Mouse (Mus musculus) cerebral cortex, adult 2 months (tissue): Measurements from ENCODE around the gene Dcdc2b.

ENCODE experiments used
- WGBS: fragments of 180-500 bp; shearing (Covaris S2); methylation state at CpG from one replicate; pipeline ENCODE4 v1.1.7; 2018; 5-methylcytosine and 5-hydroxymethylcytosine counted together

Dcdc2b gene

DNA sequence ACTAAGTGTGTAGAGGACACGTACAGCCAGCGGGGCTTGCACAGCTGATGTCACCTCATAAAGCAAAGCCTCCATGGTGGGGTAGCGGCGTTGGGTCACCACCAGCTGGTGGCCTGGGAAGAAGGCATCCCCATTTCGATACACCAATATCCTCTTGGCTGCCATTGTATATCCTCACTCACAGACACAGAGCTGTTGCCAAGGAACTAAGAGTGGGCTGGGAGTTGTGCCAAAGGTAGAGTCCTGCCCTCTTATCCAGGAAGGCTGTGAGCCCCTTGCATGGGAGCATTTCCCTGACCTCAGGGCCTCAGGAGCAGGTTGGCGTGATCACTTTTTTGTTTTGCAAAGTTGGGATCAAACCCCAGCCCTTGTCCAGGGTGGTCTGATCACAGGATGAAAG lies at the start of gene Dcdc2b:
Dcdc2b (minus strand) TSS at position 165 of the 400 bp plus-strand sequence.
- 67% methylated on average over 6 of the region's 6 CpGs for WGBS

DNA sequence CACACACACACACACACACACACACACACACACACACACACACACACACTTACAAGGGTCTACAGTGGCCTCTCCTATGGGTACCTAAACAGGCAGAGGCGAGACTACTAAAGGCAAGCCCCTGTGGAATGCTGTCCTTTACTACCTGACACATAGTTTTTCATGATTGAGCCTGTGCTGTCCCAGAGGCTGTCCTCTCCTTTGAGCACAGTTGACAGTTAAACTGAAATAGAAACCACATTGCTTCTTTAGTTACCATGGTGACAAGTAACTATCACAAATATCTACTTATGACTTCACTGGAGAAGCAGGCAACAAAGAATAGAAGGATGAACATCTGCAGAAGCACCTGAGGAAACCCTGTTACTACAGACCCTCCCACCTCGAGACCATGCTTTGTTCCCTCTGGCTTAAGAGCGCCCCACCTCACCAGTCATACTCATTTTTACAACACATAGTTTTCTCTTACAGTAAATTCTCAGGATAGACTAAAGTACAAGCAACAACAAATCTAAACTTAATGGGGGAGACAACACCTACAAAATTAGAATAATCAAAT lies 48.3 kb upstream of the Dcdc2b start:
- 78% methylated on average over 3 of the region's 3 CpGs for WGBS

DNA sequence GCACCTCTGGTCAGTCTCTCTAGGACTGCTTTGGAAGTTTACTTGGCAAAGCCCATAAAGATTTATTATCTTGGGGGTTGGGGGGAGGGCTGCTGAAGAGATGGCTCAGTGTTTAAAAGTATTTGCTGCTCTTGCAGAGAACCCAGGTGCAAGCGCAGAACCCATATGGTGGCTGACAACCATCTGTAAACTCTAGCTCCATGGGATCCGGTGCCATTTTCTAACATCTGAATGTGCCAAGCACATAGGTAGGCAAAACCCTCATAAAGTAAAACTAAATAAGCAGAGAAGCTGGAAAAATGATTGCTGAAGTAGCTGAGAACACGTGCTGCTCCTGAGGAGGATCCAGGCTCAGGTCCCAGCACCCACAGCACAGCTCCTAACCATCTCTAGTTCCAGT lies 47.5 kb upstream of the Dcdc2b start:
- 55% methylated on average over 3 of the region's 3 CpGs for WGBS

DNA sequence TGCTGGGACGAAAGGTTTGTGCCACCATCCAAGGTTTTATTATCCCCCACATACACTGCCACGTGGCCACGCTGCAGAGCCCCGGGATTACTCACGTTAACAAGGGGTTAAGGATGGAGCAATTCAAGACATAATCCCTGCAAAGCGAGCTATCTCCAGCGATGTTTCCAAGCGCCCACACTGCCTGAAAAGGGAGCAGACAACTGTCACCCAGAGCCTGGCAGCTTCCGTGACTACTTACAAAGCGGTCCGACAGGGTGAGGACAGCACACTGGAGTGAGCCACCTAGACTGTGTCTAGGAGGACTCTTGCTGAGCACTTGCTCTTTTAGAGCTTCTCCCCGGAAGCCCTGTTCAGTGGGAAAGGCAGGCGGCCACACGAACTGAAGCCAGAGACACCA lies 40.7 kb upstream of the Dcdc2b start:
- 70% methylated on average over 14 of the region's 14 CpGs for WGBS

DNA sequence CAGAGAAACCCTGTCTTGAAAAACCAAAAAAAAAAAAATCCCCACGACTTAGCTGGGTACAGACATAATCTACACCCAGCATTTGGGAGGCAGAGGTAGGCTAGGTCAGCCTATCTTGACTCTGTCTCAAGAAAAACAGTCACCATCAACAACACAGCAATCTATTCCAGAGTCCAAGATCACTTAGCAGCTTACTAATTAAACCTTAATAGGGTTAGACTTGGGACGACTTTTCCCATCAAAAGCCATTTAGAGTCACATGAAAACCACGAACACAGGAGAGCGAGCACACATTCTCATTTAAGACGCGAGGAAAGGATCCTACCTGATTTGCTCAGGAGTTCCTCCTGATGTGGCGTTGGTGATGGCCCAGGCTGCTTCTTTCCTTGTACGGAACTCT lies 36.3 kb upstream of the Dcdc2b start:
- WGBS: 94% methylated on average over 8 of the region's 8 CpGs

DNA sequence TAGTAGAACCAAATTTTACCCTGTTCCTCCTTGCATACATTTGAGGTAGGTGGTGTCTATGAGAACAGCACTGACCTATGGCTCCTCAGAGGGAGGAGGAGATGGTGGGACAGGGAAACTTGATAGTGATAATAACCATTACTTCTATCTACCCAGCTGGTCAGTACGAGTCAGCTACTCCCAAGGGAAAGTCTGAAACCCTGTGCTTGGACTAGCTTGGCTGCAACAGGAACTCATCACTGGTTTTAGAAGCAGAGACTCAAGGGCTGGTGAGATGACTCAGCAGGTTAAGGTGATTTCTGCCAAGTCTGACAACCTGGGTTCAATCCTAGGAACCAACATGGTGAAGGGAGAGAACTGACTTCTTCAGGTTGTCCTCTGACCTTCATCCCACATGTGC lies 34.6 kb upstream of the Dcdc2b start:
- WGBS: 81% methylated on average over 1 of the region's 1 CpGs

DNA sequence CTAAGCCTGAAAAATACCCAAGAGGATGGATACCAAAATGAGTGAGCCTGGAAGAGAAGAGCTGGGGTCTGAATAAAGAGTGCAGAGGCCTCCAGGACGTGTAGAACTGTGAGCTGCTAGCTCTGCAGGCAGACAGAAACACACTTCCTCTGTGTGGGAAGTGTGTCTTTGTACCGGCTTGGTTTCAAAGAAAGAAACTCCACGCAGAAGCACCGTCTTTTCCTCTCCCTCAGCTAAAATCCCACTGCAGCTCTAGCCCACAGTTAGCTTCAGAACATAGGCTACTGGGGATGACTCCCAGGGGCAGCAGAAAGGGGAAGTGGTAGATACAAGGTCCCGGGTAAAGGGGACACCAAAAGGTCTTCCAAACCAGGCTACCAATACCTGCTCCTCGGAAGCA lies 31.1 kb upstream of the Dcdc2b start:
- WGBS: 51% methylated on average over 6 of the region's 6 CpGs

DNA sequence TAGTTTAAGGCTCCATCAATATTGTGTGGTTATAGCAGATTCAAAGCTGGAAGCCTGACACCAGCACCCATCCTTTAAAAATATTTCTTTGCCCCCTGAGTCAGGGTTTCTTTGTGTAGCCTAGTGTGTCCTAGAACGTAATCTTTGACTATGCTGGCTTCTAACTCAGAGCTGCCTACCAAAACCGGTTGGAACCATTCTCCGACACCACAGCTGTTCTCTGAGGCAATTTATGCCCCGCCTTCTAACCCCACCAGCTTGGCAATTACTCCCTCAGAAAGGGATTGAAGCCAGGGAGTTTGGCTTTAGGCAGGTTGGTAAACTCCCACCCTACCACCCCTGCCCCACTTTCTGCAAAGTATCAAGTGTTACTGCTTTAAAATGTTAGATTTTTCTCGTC lies 27.7 kb upstream of the Dcdc2b start:
- 21% methylated on average over 5 of the region's 5 CpGs for WGBS

DNA sequence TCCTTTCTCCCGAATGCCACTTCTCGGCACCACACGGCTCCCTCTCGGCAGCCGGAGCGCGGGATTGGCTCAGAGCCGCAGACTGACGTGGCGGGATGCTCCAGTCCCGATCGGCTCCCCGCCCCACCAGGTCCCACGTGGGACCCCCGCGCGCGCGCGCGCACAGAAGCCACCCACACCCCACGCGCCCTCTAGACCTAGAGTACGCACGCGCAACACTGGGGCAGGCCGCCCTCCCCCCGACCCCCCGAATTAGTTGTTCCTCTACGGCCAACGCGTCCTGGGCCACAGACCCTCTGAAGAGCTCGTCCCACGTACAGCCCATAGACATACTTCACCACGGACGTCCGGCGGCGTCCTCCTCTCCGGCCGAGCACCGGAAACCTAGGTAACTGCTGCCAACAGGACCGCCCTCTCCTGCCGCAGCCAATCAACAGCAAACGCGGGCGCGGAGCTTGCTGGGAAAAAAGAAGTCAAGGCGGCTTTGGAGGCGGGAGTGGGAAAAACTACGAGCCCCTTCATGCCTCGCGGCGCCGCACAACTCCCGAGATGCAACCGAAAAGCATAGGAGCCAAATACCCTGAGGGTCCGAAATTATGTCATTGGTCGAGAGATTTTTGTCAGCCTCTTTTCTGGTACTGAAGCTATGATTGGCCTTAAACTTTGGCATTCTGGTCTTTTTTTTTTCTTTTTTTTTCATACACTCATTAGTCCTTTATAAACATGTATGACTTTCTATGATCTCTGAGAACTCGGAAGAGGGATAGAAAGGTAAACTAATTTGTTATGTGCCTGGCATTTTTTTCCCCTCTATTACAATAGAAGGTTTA lies 26.8 kb upstream of the Dcdc2b start, which contains the start of gene Txlna:
Txlna (minus strand) TSS at position 428 of the 830 bp plus-strand sequence.
- WGBS: under 1% methylated on average over 60 of the region's 60 CpGs

DNA sequence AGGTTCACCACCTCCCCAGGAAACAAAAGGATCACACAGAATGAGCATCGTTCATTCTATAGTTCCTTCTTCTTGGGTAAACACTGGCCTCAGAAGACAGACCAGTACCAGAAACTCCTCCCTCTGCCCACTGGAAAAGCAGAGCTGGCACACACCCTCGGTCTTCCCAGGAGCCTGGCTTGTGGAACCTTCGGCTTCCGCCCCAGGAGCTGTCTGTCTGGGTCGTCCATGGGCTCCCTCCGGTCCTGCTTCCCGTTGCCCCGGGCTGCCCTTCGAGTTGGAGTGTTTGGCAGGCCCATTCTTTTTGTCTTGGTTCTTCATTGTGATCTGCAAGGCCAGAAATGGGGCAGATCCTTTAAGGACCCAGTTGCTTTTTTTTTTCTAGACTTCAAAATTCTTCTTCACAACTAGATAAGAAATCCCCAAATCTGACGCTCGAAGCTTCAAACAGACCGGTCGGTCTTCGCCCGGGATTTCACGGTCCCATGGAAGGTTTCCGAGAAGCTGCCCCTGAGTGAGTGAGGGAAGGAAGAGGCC lies 26.1 kb upstream of the Dcdc2b start:
- 1% methylated on average over 17 of the region's 17 CpGs for WGBS

DNA sequence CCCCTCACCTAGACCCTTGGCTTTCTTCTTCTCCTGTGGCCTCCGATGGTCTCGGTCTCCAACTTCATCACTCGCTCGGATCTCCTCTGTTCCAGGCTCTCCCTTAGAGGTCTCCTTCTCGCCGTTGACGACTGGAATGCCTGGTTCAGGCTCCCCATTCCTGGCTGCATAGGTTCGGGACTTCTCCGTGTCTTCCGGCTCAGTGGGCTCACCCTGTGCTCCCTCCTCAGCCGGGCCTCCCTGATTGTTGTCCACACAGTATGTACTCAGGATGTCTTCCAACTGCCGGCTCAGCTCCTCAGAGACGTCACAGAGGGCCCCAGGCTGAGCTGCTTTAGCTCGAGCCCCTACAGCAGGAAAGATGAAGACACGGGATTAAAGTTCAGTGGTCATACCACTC lies 25.2 kb upstream of the Dcdc2b start:
- 77% methylated on average over 15 of the region's 15 CpGs for WGBS

DNA sequence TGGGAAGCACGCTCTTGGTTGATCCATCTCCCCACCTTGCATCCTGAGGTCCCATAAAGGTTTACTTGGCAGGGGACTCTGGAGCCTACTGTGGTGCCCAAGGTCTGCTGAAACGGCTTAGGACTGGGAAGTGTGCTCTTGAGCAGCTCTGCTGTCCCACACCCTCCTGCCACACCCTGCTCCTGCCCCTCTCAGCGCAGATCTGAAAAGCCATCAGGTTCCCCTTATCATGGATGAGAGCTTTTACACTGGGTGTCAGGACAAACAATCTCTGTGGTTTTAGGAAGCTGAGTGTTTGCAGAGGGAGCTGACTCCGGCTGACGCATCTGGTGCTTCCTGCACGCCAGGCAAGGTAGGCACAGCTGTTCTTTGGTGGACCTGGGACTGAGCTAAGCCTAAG lies 19.8 kb upstream of the Dcdc2b start:
- 94% methylated on average over 6 of the region's 6 CpGs for WGBS

DNA sequence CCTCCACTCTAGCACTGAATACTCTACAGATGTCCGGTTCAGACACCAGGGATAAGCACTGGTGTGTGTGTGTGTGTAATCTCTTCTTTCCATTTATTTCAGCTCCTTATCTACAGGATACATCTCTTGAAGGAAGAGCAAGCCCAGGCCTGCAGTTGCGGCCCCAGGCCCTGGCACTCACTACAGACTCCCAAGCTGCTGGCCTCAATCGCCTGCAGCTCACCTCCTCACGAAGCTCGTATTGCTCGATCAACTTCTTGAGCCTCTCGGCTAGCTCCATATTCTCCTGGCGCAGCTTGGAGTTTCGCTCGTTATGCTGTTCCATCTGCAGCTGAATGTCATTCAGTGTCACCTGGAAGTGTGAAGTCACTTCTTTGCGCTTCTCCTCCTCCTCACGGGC lies 17.8 kb upstream of the Dcdc2b start:
- WGBS: 73% methylated on average over 12 of the region's 12 CpGs

DNA sequence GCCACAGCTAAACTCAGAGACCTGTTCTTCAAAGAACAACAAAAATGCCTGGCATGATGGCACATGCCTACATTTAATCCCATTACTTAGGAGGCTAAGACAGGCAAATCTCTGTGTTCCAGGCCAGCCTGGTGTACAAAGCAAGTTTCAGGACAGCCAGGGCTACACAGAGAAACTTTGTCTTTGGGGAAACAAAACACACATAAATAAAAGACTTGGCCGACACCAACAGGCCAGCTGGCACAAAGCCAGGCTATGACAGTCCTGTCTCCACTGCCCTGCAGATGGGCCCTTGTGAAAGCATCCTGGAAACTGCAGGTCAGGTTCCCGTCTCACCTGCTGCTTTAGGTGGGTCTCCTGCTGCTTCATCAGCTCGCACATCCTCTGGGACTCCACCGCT lies 16.9 kb upstream of the Dcdc2b start:
- WGBS: 50% methylated on average over 4 of the region's 4 CpGs

DNA sequence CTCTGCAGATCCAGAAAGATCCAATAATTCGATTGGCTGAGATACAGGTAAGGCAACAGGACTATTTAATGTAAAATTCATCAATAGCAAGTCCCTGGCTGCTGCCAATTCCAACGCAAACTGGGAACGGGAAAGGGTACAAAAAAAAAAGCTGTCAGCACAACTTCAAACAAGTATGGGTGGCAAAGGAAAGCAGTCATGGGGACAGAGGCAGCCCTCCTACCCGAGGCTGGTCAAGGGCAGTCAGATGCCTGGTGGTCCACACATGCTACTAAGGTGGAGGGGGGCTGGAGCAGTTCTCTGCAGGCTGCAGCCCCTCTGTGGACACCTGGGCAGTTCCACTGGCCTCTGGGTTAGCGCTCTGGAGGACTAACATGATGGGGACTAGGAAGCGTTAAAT lies 12.0 kb upstream of the Dcdc2b start:
- WGBS: 61% methylated on average over 6 of the region's 6 CpGs

DNA sequence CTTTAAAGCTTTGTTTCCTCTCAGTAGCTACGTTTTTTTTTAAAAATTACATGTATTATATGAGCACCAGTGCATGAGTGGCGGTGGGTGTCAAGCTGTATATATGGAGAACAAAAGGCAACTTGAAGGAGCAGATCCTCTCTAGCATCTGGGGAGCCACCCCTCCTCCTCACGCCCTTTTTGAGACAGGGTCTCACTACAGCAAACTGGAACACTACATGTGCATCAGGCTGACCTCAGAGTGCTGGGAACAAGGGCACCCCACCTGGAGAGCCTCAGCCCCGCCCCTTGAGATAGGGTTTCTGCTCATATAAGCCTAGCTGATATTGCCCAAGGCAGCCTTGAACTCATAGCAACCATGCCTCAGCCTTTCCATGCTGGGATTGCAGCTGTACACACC lies 11.4 kb upstream of the Dcdc2b start:
- 46% methylated on average over 4 of the region's 4 CpGs for WGBS

DNA sequence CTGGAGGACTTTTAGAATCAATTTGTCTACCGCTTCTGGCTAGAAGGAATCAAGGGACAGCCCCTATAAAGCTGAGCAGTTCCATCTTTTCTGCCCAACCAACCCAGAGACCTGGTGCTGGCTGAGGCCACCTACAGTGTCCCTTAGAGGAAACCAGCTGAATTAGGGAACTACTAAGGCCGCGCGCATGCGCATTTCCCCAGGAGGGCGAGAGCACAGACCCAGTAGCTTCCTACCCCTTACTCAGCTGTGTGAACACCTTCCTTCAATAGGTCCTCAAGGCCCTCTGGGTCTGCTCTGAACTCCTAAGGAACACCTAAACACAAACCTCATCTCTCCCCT lies 10.9 kb upstream of the Dcdc2b start:
- WGBS: 5% methylated on average over 6 of the region's 6 CpGs

DNA sequence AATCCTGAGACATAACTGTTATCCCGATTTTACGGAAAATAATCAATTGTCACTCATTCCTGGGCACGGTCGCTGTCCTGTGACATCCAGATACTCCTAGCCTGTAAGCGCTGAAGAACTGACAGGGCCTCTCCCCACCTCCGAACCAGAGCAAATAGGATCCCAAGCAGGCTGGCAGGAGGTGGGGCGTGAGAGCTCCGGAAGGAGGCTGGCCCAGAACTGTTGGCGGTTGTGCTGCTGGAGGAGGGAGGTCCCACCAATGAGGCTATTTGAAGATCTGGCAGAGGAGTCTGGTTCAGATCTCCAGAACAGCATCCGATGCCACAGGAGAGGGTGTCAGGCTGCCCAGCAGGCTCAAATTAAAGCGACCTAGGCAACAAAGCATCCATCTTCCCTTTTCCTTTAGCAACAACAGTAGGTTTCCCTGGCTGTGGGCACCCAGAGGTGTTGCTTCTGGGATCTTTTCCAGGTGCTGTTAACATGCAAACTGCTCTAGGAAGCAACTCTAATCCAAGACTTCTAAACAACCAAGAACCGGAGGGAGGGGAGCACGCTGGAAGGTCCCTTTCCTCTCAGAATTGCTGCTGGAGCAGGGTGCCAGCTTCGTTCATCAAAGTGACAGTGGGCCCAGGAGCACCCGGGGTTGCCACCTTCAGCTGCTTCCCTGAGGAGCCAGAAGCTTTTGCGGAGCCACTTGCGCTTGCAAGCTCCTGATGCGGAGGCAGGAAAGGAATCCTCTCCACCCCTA lies 10.4 kb upstream of the Dcdc2b start:
- under 1% methylated on average over 18 of the region's 18 CpGs for WGBS

DNA sequence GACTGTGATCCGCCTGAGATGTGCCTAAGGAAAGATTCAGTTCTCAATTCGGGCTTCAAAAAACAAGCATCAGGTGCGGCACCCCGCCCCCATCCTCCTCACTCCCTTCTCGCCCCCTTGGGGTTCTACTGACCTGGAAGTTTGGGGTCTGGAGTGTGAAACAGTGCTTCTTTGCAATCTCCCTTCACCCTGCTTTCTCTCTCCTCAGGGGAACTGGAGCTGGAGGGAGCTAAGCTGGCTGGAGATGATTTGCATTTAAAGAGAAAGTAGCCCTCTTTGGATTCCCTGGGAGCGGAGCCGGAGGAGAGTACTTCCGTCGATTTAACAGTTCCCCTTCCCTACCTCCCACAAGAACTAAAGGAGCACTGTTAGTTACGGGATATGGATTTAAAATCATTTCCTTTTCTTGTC lies 9.6 kb upstream of the Dcdc2b start, which contains the start of gene Ccdc28b:
Ccdc28b (minus strand) TSS at position 267 of the 411 bp plus-strand sequence.
- under 1% methylated on average over 10 of the region's 10 CpGs for WGBS

DNA sequence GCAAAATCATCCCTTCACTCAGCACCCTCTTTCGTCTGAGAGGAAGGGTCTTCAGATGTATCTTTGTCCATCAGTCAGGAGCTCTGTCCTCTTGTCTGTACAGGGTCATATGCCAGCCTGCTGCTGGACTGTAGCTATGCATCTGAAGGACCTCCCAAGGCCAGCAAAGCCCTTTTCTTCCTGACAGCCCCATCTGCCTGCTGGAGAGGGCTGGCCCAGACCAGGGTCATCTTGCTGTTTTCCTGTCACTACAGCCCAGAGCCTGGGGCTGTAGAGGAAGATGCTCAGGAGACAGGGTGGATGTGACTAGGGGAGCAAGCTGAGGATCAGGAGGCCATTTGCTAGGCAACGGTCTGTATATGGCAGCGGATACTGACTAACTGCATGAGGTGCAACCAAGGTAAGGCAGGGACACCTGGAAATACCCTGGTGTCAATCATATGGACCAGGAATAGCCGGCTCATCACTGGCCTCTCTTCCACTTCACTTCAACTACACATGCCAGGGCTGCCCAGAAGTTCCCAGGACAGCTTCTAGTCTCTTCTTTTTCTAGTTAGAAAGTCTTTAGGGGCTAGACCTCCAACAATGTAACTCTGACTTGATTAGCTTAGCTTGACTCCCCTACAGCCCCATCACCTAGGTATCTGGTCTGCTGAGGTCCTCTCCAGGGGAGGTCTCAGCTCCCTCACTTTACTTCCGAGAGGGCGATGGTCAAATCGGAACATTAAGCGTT lies 8.9 kb upstream of the Dcdc2b start:
- WGBS: 10% methylated on average over 8 of the region's 8 CpGs

DNA sequence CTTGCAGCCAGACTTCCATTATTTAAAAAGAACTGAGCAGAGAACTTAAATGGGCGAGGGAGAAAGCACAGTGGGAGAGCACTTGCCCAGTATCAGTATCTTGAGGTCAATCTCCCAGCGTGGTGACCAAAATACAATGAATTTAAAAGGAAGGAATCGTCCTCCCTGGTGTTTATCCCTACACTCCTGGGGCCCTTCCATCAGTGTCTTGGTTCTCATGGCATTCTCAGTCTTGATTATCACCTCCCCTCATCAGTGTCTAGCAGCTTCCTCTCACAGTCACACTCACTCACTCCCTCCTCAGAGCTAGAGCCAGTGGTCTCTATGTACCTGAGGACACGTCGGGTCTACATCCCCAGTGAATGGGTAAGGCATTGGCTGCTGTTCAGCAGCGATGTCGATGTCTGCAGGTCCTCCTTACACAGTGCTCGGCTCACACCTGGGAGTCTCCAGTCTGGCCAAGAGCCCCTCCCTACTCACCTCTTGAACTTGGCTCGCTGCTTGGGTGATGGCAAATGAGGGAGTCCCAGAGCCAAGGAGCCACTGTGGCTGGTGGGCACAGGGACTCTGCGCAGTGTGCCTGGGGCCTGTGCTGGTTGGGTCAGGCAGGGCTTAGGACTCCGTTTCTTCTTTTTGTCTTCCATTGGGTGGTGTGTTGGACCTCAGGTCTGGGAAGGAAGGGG lies 8.2 kb upstream of the Dcdc2b start:
- 51% methylated on average over 11 of the region's 11 CpGs for WGBS
